Mouse (Mus musculus): ENCODE measurements around the gene Mad2l1bp.

Gene Mad2l1bp

GRCm38 (mm10) chr17:46110402-46111289, 42.7 kb downstream of the Mad2l1bp start, which contains the start of gene Mrps18a:
Gene Mrps18a, plus strand, starts transcription at chr17:46110986.
- DNase-seq (ENCODE audit: low spot score): peak; percentile 85

GRCm38 (mm10) chr17:46108286-46108685, 45.1 kb downstream of the Mad2l1bp start:
- DNase-seq (ENCODE audit: low spot score): no peak

- peak; percentile 27 for DNase-seq (ENCODE audit: low spot score)
Observed at GRCm38 (mm10) chr17:46104487-46104886, 48.9 kb downstream of the Mad2l1bp start.

GRCm38 (mm10) chr17:46102608-46103159, 50.7 kb downstream of the Mad2l1bp start:
- peak; percentile 74 for DNase-seq (ENCODE audit: low spot score)

GRCm38 (mm10) chr17:46101906-46102305, 51.4 kb downstream of the Mad2l1bp start:
- DNase-seq (ENCODE audit: low spot score): no peak

GRCm38 (mm10) chr17:46098525-46098924, 54.8 kb downstream of the Mad2l1bp start:
- no peak for DNase-seq (ENCODE audit: low spot score)
